Mouse (Mus musculus): Measurements from ENCODE around the gene Bcl3. TPM values are rescaled to one million over a fixed set of nuclear protein-coding genes. Genes with fewer than 3 reads are reported as not detected.
A peak's percentile ranks its signal among the peaks of the same experiment; 100 is the strongest.

The Bcl3 gene
- polyA plus RNA-seq, 1 experiment from 2014 or later = 13.3 TPM

GRCm38 (mm10) chr7:19815296-19816223 is 7.0 kb downstream of the Bcl3 start:
- H3K36me3 ChIP-seq = no peaks in the 10 kb centered on the region; the same call in 1 of the 2 replicates
- ATAC-seq = peak; percentile 19
- H3K4me3 ChIP-seq (replicated peaks) = peak overlapping the region; percentile 38
- peaks cover 50% of the 10 kb centered on the region for H3K4me1 ChIP-seq (replicated peaks)
- H3K9ac ChIP-seq = peak overlapping the region; percentile 44
- WGBS = 38% methylated on average over 17 of the region's 17 CpGs
- H3K4me2 ChIP-seq (replicated peaks) = peak overlapping the region; percentile 75
- peaks cover 11% of the 10 kb centered on the region; the same call in 1 of the 2 replicates for H3K27me3 ChIP-seq (replicated peaks)
- H3K27ac ChIP-seq = peak overlapping the region; percentile 78
- no peaks in the 10 kb centered on the region for H3K9me3 ChIP-seq

DNA sequence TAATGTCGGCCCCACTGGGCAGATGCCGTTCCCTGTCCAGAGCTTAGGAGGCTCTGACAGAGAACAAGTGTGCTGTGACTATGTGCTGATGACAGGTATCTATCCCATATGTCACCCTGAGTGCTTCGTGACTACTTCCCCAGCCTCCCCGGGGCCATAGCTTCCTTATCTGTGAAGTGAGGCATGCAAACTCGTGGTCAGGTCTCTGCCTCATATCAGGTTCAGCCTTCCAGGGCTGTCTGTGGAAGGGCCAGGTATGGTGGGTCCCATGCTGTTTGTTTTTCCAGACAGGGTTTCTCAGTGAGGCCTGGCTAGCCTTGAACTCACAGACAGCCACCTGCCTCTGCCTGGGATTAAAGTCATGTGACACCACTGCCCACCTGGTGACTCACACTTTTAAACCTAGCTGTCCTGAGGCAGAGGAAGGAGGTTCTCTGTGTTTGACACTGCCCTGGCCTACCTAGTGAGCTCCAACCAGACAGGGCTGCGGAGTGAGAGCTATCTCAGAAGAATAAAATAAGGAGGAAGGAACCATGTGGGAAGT is 8.9 kb downstream of the Bcl3 start:
- Histone ChIP-seq H3K9ac (no peak overlapping the region), H3K27ac (no peak overlapping the region), H3K4me1 (replicated peaks) (peaks cover 38% of the 10 kb centered on the region), H3K4me2 (replicated peaks) (no peak overlapping the region), H3K36me3 (no peaks in the 10 kb centered on the region; the same call in 1 of the 2 replicates), H3K27me3 (replicated peaks) (peaks cover 24% of the 10 kb centered on the region), H3K4me3 (replicated peaks) (no peak overlapping the region), H3K9me3 (no peaks in the 10 kb centered on the region)
- 78% methylated on average over 6 of the region's 6 CpGs for WGBS
- ATAC-seq = no peak

GRCm38 (mm10) chr7:19813161-19813560 is 9.4 kb downstream of the Bcl3 start:
- Histone ChIP-seq H3K9me3 (no peaks in the 10 kb centered on the region), H3K4me3 (replicated peaks) (no peak overlapping the region), H3K9ac (no peak overlapping the region), H3K4me2 (replicated peaks) (no peak overlapping the region), H3K27me3 (replicated peaks) (peaks cover 25% of the 10 kb centered on the region), H3K4me1 (replicated peaks) (peaks cover 33% of the 10 kb centered on the region), H3K36me3 (no peaks in the 10 kb centered on the region; the same call in 1 of the 2 replicates), H3K27ac (no peak overlapping the region)
- 83% methylated on average over 4 of the region's 4 CpGs for WGBS
- ATAC-seq = no peak

- WGBS = 14% methylated on average over 22 of the region's 22 CpGs
- Histone ChIP-seq H3K9ac (no peak overlapping the region), H3K4me3 (replicated peaks) (no peak overlapping the region; the same call in 1 of the 2 replicates)
Measured at GRCm38 (mm10) chr7:19811114-19811513, 11.5 kb downstream of the Bcl3 start.

GRCm38 (mm10) chr7:19809369-19809768 is 13.2 kb downstream of the Bcl3 start:
- peaks cover 6% of the 10 kb centered on the region; the same call in 1 of the 2 replicates for H3K4me1 ChIP-seq (replicated peaks)
- H3K36me3 ChIP-seq = no peaks in the 10 kb centered on the region; the same call in 1 of the 2 replicates
- H3K9me3 ChIP-seq = no peaks in the 10 kb centered on the region
- 0 out of 2 replicates have a peak overlapping the region, but pooled peaks have one; percentile 17 for H3K4me2 ChIP-seq (replicated peaks)
- no peak overlapping the region for H3K4me3 ChIP-seq (replicated peaks)
- no peak overlapping the region for H3K9ac ChIP-seq
- peaks cover 25% of the 10 kb centered on the region for H3K27me3 ChIP-seq (replicated peaks)
- H3K27ac ChIP-seq = no peak overlapping the region
- ATAC-seq = no peak
- 23% methylated on average over 27 of the region's 27 CpGs for WGBS

More at GRCm38 (mm10) chr7:19811114-19811513, 11.5 kb downstream of the Bcl3 start:
- Histone ChIP-seq H3K4me2 (replicated peaks) (peak overlapping the region; percentile 30), H3K9me3 (no peaks in the 10 kb centered on the region), H3K27ac (no peak overlapping the region), H3K27me3 (replicated peaks) (peaks cover 25% of the 10 kb centered on the region), H3K36me3 (no peaks in the 10 kb centered on the region; the same call in 1 of the 2 replicates), H3K4me1 (replicated peaks) (peaks cover 13% of the 10 kb centered on the region)
- peak; percentile 62 for ATAC-seq

DNA sequence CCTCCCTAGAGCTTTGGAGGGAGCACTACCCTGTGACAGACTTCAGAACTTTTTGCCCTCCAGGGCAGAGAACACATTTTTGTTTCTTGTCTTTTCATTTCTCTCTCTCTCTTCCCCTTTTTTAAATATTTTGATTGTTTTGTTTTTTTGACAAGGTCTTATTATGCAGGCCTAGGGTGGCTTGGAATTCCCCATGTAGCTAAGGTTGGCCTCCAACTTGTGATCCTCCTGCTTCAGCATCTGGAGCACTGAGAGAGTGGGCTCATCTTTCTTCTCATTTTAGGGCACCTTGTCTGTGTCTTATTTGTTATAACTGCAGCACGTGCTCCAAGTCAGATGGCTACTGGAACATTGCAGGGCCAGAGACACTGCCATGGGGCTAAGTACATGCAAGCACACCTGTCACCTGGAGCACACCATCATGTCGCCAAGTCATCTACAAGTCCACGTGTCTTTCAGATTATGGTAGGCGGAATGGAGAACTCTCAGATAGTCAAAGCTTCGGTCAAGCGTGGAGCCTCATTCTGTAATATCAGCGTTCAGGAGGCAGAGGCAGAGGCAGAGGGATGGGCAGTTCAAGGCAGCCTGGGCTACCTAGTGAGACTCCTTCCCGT is 16.1 kb downstream of the Bcl3 start:
- no peak overlapping the region for H3K4me3 ChIP-seq (replicated peaks)
- no peak overlapping the region for H3K4me2 ChIP-seq (replicated peaks)
- H3K27ac ChIP-seq = no peak overlapping the region
- no peak for ATAC-seq
- WGBS = 85% methylated on average over 8 of the region's 8 CpGs
- no peaks in the 10 kb centered on the region for H3K9me3 ChIP-seq
- H3K36me3 ChIP-seq = no peaks in the 10 kb centered on the region
- H3K9ac ChIP-seq = no peak overlapping the region
- H3K4me1 ChIP-seq (replicated peaks) = peaks cover 6% of the 10 kb centered on the region; the same call in 1 of the 2 replicates
- peaks cover 23% of the 10 kb centered on the region for H3K27me3 ChIP-seq (replicated peaks)

DNA sequence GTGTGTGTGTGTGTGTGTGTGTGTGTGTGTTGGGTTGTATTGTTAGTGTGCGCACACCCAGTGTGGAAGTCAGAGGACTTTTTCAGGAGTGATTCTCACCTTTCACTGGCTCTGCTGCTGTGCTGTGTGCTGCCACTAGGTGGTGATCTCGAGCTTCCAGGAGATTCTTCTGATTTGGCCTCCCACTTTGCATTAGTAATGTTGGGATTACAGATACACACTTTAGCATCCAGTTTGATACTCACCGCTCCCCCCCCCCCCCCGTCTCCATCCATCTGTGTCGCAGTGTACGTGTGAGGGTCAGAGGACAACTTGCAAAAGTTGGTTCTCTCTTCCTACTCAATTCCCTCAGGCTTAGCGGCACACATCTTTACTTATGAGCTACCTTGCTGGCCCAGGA is 19.6 kb downstream of the Bcl3 start:
- H3K9ac ChIP-seq = no peak overlapping the region
- no peak for ATAC-seq

DNA sequence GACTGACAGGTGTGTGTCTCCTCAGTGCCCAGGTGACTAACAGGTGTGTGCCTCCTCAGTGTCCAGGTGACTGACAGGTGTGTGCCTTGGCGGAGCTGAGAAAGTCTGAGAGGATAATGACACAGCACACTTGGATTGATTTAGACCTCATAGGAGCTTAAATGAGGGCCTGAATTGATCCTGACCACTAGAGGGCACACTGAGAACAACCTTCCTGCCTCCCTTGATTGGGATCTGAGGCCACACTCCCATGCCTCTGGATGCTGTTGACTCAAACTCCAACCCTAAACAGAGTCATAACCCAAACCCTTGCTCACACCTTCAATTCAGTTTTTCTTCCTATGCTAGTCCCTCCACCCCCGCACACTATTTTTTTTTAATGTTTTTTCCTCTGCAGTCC is 21.8 kb downstream of the Bcl3 start:
- 31% methylated on average over 2 of the region's 2 CpGs for WGBS
- ATAC-seq = no peak
- no peak overlapping the region for H3K4me3 ChIP-seq (replicated peaks)

More for the DNA sequence above, 19.6 kb downstream of the Bcl3 start:
- Histone ChIP-seq H3K27ac (no peak overlapping the region), H3K27me3 (replicated peaks) (no peaks in the 10 kb centered on the region), H3K36me3 (no peaks in the 10 kb centered on the region), H3K4me1 (replicated peaks) (no peaks in the 10 kb centered on the region), H3K9me3 (no peaks in the 10 kb centered on the region), H3K4me2 (replicated peaks) (no peak overlapping the region), H3K4me3 (replicated peaks) (no peak overlapping the region)
- WGBS = 21% methylated on average over 7 of the region's 7 CpGs

GRCm38 (mm10) chr7:19796697-19797588 is 25.6 kb downstream of the Bcl3 start, which contains the start of gene Cblc:
Gene Cblc (minus strand): TSS chr7:19796809.
- H3K4me3 ChIP-seq (replicated peaks) = peak within 1 kb of the TSS; percentile 49
- peak; percentile 92 for ATAC-seq
- H3K36me3 ChIP-seq = no peaks in the 10 kb centered on the region
- H3K9me3 ChIP-seq = no peaks in the 10 kb centered on the region
- peaks cover 8% of the 10 kb centered on the region for H3K27me3 ChIP-seq (replicated peaks)
- H3K27ac ChIP-seq = peak within 1 kb of the TSS; percentile 70
- H3K9ac ChIP-seq = peak within 1 kb of the TSS; percentile 56
- peaks cover 4% of the 10 kb centered on the region; the same call in 1 of the 2 replicates for H3K4me1 ChIP-seq (replicated peaks)
- 2% methylated on average over 32 of the region's 32 CpGs for WGBS
- peak within 1 kb of the TSS; percentile 63 for H3K4me2 ChIP-seq (replicated peaks)

More for the DNA sequence above, 21.8 kb downstream of the Bcl3 start:
- H3K36me3 ChIP-seq = no peaks in the 10 kb centered on the region
- no peak overlapping the region for H3K27ac ChIP-seq
- peaks cover 8% of the 10 kb centered on the region for H3K27me3 ChIP-seq (replicated peaks)
- no peaks in the 10 kb centered on the region for H3K9me3 ChIP-seq
- H3K9ac ChIP-seq = no peak overlapping the region
- H3K4me1 ChIP-seq (replicated peaks) = no peaks in the 10 kb centered on the region
- H3K4me2 ChIP-seq (replicated peaks) = no peak overlapping the region

DNA sequence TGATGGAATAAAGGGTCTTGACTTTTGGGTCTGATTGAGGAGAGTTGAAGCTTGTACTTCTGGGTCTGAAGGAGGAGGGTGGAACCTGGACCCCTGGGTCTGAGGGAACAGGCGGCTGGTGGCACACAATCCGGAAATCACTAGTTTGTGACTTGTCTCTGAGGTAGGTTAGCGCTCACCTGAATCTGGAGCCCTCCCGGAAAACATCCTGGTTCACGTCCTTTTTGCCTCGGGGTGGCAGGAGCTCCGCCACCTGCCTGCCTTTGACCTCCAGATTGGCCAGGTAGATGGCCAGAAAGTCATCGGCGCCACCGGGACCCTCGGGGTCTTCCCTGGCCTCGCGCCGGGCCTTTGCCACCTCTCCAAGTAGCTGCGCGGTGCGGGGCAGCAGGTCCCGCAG is 26.3 kb downstream of the Bcl3 start:
- Histone ChIP-seq H3K4me1 (replicated peaks) (peaks cover 4% of the 10 kb centered on the region; the same call in 1 of the 2 replicates), H3K27ac (peak overlapping the region; percentile 70; the same call in 1 of the 2 replicates), H3K36me3 (no peaks in the 10 kb centered on the region), H3K9ac (peak overlapping the region; percentile 56), H3K9me3 (no peaks in the 10 kb centered on the region), H3K27me3 (replicated peaks) (peaks cover 8% of the 10 kb centered on the region), H3K4me2 (replicated peaks) (peak overlapping the region; percentile 63), H3K4me3 (replicated peaks) (peak overlapping the region; percentile 49)
- 6% methylated on average over 18 of the region's 18 CpGs for WGBS
- ATAC-seq = peak; percentile 26

GRCm38 (mm10) chr7:19795236-19795635 is 27.3 kb downstream of the Bcl3 start:
- WGBS = 60% methylated on average over 2 of the region's 2 CpGs
- Histone ChIP-seq H3K4me3 (replicated peaks) (no peak overlapping the region), H3K36me3 (no peaks in the 10 kb centered on the region), H3K27me3 (replicated peaks) (peaks cover 8% of the 10 kb centered on the region), H3K4me1 (replicated peaks) (peaks cover 4% of the 10 kb centered on the region; the same call in 1 of the 2 replicates), H3K9ac (no peak overlapping the region), H3K27ac (no peak overlapping the region), H3K9me3 (no peaks in the 10 kb centered on the region), H3K4me2 (replicated peaks) (no peak overlapping the region)
- no peak for ATAC-seq
